Mouse (Mus musculus) heart, postnatal 25 days (tissue): ENCODE measurements around the gene Fam228b. TPM values are rescaled to one million over a fixed set of nuclear protein-coding genes. Genes with fewer than 3 reads are reported as not detected.

Source experiments
- DNase-seq: peaks from one replicate; pipeline ENCODE4 v3.0.0; 2022; ENCODE audit warnings: low spot score
- intact Hi-C: fragments of 180-260 bp; cut with DNase I; formaldehyde crosslinking; loops from one replicate; pipeline ENCODE4 v1.15.1; 2025
- total RNA-seq, 2 experiments: library from RNA; stranded (reverse); gene quantifications; 2 replicates each; pipeline ENCODE4 v1.2.3; 2021

Fam228b gene
- total RNA-seq, 2 experiments from 2014 or later: 2.5 TPM

DNA sequence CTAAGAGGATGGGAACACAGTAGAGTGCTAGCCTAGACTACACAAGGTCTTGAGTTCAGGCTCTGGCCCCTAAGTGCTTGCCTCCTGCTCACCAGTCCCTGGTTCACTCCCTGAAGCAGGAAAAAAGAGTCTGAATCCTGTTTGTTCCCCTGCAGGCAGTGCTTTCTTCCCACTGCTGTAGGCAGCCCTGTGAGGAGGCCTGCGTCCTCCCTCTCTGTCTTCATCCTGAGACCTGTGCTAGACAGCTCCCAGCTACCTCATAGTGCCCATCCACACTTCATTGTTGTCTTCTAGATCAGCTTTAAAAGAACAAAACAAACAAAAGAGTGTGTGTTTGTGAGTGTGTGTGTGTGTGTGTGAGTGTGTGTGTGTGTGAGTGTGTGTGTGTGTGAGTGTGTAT is 74.5 kb downstream of the Fam228b start:
- intact Hi-C loops: no loop called here
- DNase-seq: no peak

DNA sequence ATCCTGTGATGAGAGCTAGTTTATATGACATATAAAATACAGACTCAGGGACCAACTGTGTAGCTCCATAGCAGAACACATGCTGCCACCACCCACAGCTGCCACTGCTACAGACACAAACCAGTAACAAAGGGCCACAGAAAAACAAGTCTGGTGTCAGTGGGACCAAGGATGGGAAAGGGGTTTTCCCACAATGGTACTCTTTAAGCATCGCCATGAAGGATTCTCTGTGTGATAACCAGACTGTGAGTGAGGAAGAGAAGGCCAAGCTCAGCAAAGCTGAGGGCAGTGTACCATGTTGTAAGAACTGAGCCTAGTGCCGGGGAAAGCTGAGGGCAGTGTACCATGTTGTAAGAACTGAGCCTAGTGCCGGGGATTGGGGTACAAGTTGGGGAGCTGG is 77.9 kb downstream of the Fam228b start:
- intact Hi-C loops: no loop called here
- DNase-seq: no peak

Other genes with a start within 250 kb of the Fam228b start
- gene Itsn2, start 176.6 kb downstream of the Fam228b start, total RNA-seq: 10 to 100 TPM; 40.0 to 48.1 TPM
- not detected for gene Gm3625, start 176.3 kb downstream of the Fam228b start, total RNA-seq
- gene Fam228a, start 30.8 kb downstream of the Fam228b start, total RNA-seq: under 1 TPM in 1 of 2 experiments, not detected in 1; 0.08 TPM
- 1 to 10 TPM; 1.9 to 2.2 TPM for gene Pfn4, start 245 bp downstream of the Fam228b start, total RNA-seq
- gene Sf3b6, start 48.3 kb upstream of the Fam228b start, total RNA-seq: 10 to 100 TPM; 44.2 to 51.2 TPM
- 1 to 10 TPM in 1 of 2 experiments, under 1 TPM in 1; 0.73 to 1.7 TPM for gene Fkbp1b, start 72.3 kb upstream of the Fam228b start, total RNA-seq
- gene Wdcp, start 74.0 kb upstream of the Fam228b start, total RNA-seq: 1 to 10 TPM; 8.4 to 8.5 TPM
- gene Mfsd2b, start 105.1 kb upstream of the Fam228b start, total RNA-seq: under 1 TPM; 0.64 to 0.73 TPM
- gene Ubxn2a, start 138.4 kb upstream of the Fam228b start, total RNA-seq: 10 to 100 TPM; 66.1 to 71.8 TPM
- gene Atad2b, start 148.1 kb upstream of the Fam228b start, total RNA-seq: 10 to 100 TPM; 16.4 TPM